Mouse (Mus musculus) midbrain, embryonic 10.5 days (tissue): ENCODE data around the gene Fam167b. TPM values are rescaled to one million over a fixed set of nuclear protein-coding genes. Genes with fewer than 3 reads are reported as not detected.
"Not testable (repeated sequence)": the region's sequence is repeated elsewhere in the genome, so short reads cannot be mapped to it uniquely, and the experiment has no call there.

ENCODE experiments used
- DNase-seq: peaks from one replicate; pipeline ENCODE4 v3.0.0-alpha.2; 2017; ENCODE audit warnings: low spot score
- H3K27ac ChIP-seq: fragments of 300-500 bp; sonication (generic); replicated peaks from 2 replicates; pipeline ENCODE4 v1.5.1; 2016; ENCODE audit warnings: mild to moderate bottlenecking
- H3K27me3 ChIP-seq: fragments of 300-500 bp; sonication (generic); 2 replicates; pipeline ENCODE4 v1.6.1; 2016; ENCODE audit warnings: low read depth, mild to moderate bottlenecking; ENCODE audit not compliant: poor library complexity, severe bottlenecking
- H3K36me3 ChIP-seq: fragments of 300-500 bp; sonication (generic); 2 replicates; pipeline ENCODE4 v1.6.1; 2016; ENCODE audit warnings: mild to moderate bottlenecking, moderate library complexity
- H3K4me1 ChIP-seq: fragments of 300-500 bp; sonication (generic); 2 replicates; pipeline ENCODE4 v1.6.1; 2016
- H3K4me3 ChIP-seq: fragments of 300-500 bp; sonication (generic); 2 replicates; pipeline ENCODE4 v1.5.1; 2016; ENCODE audit warnings: mild to moderate bottlenecking, moderate library complexity
- H3K9me3 ChIP-seq: fragments of 300-500 bp; sonication (generic); replicated peaks from 2 replicates; pipeline ENCODE4 v1.6.1; 2016; ENCODE audit warnings: mild to moderate bottlenecking
- WGBS: fragments of 180-500 bp; shearing (Covaris S2); methylation state at CpG from one replicate; pipeline ENCODE4 v1.1.7; 2016; 5-methylcytosine and 5-hydroxymethylcytosine counted together
- polyA plus RNA-seq: library from polyadenylated mRNA; unstranded; fragments of >200 nt; fragmentation: Nextera tagmentation; extraction: Ambion mirVana; gene quantifications from 2 replicates; pipeline ENCODE4 v1.2.1, GENCODE M21; 2016

The Fam167b gene
- polyA plus RNA-seq, 1 experiment from 2014 or later: 1.5 TPM

GRCm38 (mm10) chr4:129570028-129570427 is 8.3 kb downstream of the Fam167b start:
- Histone ChIP-seq H3K27ac (no peak overlapping the region), H3K36me3 (no peaks in the 10 kb centered on the region), H3K4me3 (no peak overlapping the region), H3K27me3 (no peaks in the 10 kb centered on the region), H3K9me3 (no peaks in the 10 kb centered on the region), H3K4me1 (peaks cover 1% of the 10 kb centered on the region; the same call in 1 of the 2 replicates)
- 91% methylated on average over 6 of the region's 6 CpGs for WGBS
- no peak for DNase-seq

DNA sequence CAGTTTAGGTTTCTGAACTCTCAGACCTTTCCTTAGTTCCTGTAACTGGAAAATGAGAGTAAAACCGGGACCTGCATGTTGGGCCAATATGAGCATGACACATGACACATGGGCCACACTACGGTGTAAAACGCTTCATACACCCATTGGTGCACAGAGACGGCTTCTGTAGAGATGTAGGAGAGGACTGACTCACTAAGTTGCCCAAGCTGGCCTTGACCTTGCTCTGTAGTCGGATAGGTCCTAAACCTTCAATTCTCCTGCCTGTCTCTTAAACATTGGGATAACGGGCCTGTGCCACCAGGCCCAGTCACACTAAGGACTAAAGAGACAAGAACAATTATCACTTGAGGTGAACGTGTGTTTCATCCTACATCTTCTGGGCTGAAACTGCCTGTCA is 10.0 kb downstream of the Fam167b start:
- 94% methylated on average over 7 of the region's 7 CpGs for WGBS
- peaks cover 6% of the 10 kb centered on the region for H3K4me1 ChIP-seq
- no peaks in the 10 kb centered on the region for H3K36me3 ChIP-seq
- no peaks in the 10 kb centered on the region for H3K27me3 ChIP-seq
- no peaks in the 10 kb centered on the region for H3K9me3 ChIP-seq
- H3K4me3 ChIP-seq: no peak overlapping the region
- no peak for DNase-seq
- no peak overlapping the region for H3K27ac ChIP-seq

DNA sequence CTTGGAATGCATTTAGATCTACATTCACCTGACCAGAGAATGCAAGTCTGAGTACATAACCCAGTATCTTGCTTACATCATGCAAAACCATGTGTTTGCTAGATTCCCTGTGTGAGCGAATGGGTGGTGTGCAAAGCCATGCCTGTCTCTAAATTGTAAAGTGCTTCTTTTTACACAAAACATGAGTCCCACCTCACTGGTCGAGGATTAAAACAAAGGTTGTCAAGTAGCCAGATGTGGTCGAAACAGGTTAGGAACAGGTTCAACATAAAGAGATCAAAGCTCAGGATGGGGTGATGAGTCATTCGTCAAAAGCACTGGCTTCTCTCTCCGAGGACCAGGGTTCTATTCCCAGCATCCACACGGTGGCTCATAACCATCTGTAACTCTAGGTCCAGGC is 13.2 kb downstream of the Fam167b start:
- Histone ChIP-seq H3K4me3 (no peak overlapping the region), H3K27me3 (no peaks in the 10 kb centered on the region), H3K9me3 (no peaks in the 10 kb centered on the region), H3K36me3 (no peaks in the 10 kb centered on the region), H3K27ac (no peak overlapping the region), H3K4me1 (peaks cover 7% of the 10 kb centered on the region)
- DNase-seq: no peak
- 86% methylated on average over 6 of the region's 6 CpGs for WGBS

GRCm38 (mm10) chr4:129563718-129564117 is 14.6 kb downstream of the Fam167b start:
- no peaks in the 10 kb centered on the region for H3K36me3 ChIP-seq
- no peak for DNase-seq
- peaks cover 7% of the 10 kb centered on the region for H3K4me1 ChIP-seq
- no peaks in the 10 kb centered on the region for H3K27me3 ChIP-seq
- H3K27ac ChIP-seq: no peak overlapping the region
- no peak overlapping the region for H3K4me3 ChIP-seq
- H3K9me3 ChIP-seq: no peaks in the 10 kb centered on the region
- 60% methylated on average over 8 of the region's 8 CpGs for WGBS

GRCm38 (mm10) chr4:129561184-129561583 is 17.2 kb downstream of the Fam167b start:
- Histone ChIP-seq H3K9me3 (no peaks in the 10 kb centered on the region), H3K4me3 (no peak overlapping the region), H3K36me3 (no peaks in the 10 kb centered on the region), H3K27me3 (peaks cover 18% of the 10 kb centered on the region), H3K4me1 (peaks cover 25% of the 10 kb centered on the region), H3K27ac (no peak overlapping the region)
- 91% methylated on average over 5 of the region's 5 CpGs for WGBS
- DNase-seq: no peak

DNA sequence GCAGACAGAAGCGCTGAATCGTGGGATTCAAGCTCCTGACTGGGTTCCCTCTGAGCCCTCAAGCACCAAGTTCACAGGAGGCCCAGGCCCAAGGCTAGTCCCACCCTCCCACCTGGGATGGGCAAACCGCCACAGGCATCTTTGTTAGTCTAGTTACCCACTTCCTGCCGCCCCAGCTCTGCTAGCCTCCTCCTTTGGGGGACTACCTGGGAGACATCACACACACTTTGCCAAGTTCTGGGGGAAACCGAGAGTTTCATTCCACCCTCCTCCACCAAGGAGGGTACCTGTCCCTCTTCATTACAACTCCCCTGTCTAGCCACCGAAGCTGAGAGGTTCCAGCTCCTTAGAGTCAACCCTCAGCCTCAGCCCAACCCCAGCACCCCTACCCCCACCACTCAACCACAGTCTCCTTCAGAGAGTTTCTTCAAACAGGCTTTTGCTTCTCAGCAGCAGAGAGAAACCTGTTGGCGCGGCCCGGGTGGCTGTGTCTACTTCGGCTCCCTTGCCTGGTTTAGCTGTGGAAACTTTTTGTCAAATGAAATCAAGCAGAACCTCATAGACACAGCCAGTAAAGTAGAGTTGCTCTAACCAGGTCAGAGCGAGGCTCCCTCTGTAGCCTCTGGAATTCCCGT is 19.9 kb downstream of the Fam167b start:
- H3K27me3 ChIP-seq: peaks cover 29% of the 10 kb centered on the region
- H3K4me1 ChIP-seq: peaks cover 31% of the 10 kb centered on the region
- H3K36me3 ChIP-seq: no peaks in the 10 kb centered on the region
- no peak overlapping the region for H3K27ac ChIP-seq
- WGBS: 83% methylated on average over 12 of the region's 12 CpGs
- DNase-seq: no peak
- no peak overlapping the region for H3K4me3 ChIP-seq
- H3K9me3 ChIP-seq: no peaks in the 10 kb centered on the region

- DNase-seq: no peak
- Histone ChIP-seq H3K9me3 (no peaks in the 10 kb centered on the region), H3K36me3 (no peaks in the 10 kb centered on the region), H3K27ac (peak overlapping the region; percentile 34; the same call in 1 of the 2 replicates), H3K27me3 (peaks cover 29% of the 10 kb centered on the region), H3K4me1 (peaks cover 29% of the 10 kb centered on the region), H3K4me3 (peak overlapping the region; percentile 58; the same call in 1 of the 2 replicates)
- 75% methylated on average over 9 of the region's 9 CpGs for WGBS
Measured at GRCm38 (mm10) chr4:129557256-129557808, 21.0 kb downstream of the Fam167b start.

DNA sequence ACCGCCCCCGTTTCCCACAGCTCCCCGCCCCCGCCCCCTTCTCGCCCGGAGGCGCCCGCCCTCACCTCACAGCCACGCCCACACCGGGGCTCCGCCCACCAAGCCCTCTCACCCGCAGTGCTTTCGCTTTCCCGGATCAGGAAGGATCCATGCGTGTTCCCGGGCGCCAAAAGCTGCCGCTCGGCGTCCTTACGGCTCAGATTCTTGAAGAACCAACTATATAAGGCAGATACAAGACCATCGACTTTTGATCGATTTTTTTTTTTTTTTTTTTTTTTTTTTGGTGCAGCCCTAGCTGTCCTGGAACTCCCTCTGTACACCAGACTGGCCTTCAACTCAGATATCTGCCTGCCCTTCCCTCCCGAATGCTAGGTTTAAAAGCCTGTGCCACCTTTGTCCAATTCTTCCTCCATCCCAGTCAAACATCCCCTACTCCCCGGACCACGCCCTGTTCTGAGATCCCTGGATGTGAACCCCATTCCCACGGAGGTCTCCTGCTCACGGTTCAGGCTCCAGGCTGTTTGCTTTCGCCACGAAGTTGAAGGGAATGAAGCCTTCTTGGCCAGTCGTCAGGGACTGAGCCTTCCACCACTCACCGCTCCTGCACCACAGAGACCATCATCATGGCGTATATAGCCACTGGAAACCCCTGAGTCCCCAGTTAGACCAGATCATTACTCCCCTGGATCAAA is 21.7 kb downstream of the Fam167b start:
- Histone ChIP-seq H3K4me1 (peaks cover 29% of the 10 kb centered on the region), H3K9me3 (no peaks in the 10 kb centered on the region), H3K36me3 (no peaks in the 10 kb centered on the region), H3K27me3 (peaks cover 29% of the 10 kb centered on the region), H3K4me3 (peak overlapping the region; percentile 58), H3K27ac (peak overlapping the region; percentile 34)
- peak; percentile 92 for DNase-seq
- 7% methylated on average over 33 of the region's 33 CpGs for WGBS

- H3K27ac ChIP-seq: peak overlapping the region; percentile 34
- peak overlapping the region; percentile 58 for H3K4me3 ChIP-seq
- peaks cover 29% of the 10 kb centered on the region for H3K4me1 ChIP-seq
- DNase-seq: no peak
- no peaks in the 10 kb centered on the region for H3K36me3 ChIP-seq
- 1% methylated on average over 24 of the region's 24 CpGs for WGBS
- H3K27me3 ChIP-seq: peaks cover 29% of the 10 kb centered on the region
- H3K9me3 ChIP-seq: no peaks in the 10 kb centered on the region
Measured at GRCm38 (mm10) chr4:129555862-129556531, 22.4 kb downstream of the Fam167b start.

DNA sequence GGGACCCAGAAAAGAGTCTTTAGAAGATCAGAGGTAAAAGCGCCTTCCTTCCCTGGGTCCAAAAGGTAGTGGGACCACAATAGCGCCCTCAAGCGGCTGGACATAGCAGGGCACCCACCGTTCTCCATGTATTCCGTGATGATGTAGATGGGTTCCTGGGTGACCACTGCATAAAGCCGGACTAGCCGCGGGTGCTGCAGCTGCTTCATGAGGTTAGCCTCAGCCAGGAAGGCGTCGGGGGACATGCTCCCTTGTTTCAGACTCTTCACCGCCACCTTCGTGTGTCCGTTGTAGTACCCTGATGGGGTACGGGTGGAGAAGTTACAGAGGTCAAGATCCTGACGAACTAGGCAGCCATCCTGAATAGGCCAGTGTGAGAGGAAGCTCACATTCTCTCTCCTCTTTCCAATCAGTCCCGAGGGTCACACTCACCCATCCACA is 22.9 kb downstream of the Fam167b start:
- Histone ChIP-seq H3K27me3 (peaks cover 29% of the 10 kb centered on the region), H3K4me3 (peak overlapping the region; percentile 58), H3K27ac (peak overlapping the region; percentile 34), H3K4me1 (peaks cover 30% of the 10 kb centered on the region), H3K9me3 (no peaks in the 10 kb centered on the region), H3K36me3 (no peaks in the 10 kb centered on the region)
- WGBS: 3% methylated on average over 16 of the region's 16 CpGs
- DNase-seq: peak; percentile 68

DNA sequence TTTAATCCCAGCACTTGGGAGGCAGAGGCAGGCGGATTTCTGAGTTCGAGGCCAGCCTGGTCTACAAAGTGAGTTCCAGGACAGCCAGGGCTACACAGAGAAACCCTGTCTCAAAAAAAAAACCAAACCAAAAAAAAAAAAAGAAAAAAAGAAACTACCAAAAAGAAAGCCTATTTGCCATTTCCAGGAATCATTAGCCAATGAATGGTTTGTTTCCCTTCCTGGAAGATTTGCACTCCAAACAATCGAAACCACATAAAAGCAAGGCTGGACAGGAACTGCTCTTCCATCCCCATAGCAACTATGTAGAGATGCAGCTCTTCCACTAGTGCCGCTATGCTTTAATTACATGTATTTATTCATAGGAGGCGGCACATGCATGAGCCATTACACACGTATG is 23.8 kb downstream of the Fam167b start:
- not testable (repeated sequence) for H3K4me3 ChIP-seq, H3K9me3 ChIP-seq, H3K36me3 ChIP-seq, DNase-seq, H3K27ac ChIP-seq
- Histone ChIP-seq H3K4me1 (peaks cover 36% of the 10 kb centered on the region), H3K27me3 (peaks cover 29% of the 10 kb centered on the region)
- 88% methylated on average over 6 of the region's 6 CpGs for WGBS

- H3K36me3 ChIP-seq: no peaks in the 10 kb centered on the region
- H3K9me3 ChIP-seq: no peaks in the 10 kb centered on the region
- H3K27me3 ChIP-seq: peaks cover 6% of the 10 kb centered on the region
- no peak overlapping the region for H3K4me3 ChIP-seq
- DNase-seq: no peak
- peaks cover 10% of the 10 kb centered on the region for H3K4me1 ChIP-seq
- H3K27ac ChIP-seq: no peak overlapping the region
- WGBS: 78% methylated on average over 1 of the region's 1 CpGs
Measured at GRCm38 (mm10) chr4:129550295-129550694, 28.1 kb downstream of the Fam167b start.
